11 mouse cellular contexts compared by ENCODE assay signal in the genomic region with DNA sequence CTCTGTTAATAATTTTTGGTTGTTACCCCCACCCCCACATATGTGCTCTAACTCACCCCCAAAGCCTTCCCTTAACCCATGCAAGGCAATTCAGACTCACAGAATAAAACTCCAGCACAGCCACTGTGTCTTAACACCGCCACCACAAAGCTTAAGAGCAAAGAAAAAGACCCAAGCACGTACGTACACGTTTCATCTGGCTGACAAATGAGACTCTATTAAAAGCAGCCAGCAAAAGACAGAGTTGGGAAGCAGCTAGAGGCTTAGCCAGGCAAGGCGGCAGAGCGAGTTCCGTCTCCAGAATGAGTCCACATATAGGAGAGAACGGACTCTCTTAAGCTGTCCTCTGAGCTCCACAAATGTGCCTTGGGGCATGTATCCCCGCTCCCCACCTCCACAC. TPM values are rescaled to one million over a fixed set of nuclear protein-coding genes. Genes with fewer than 3 reads are reported as not detected.
A peak's percentile ranks its signal among the peaks of the same experiment; 100 is the strongest.
DNase-seq lines count a peak whose midpoint lies in the region; ATAC-seq and TF ChIP-seq lines count a peak whose summit lies in the region.
"Had no signal": no experiment of that assay in that cellular context is flagged by ENCODE, and none has a peak within 500 bp of the region (broad histone marks: within the 10 kb centered on the region; RNA-seq: fewer than 3 reads in every experiment).

No protein-coding gene starts in this region.

- TF ChIP-seq POLR2A in bone marrow, adult 2 months (IDR thresholded peaks at IDR 0.05; ENCODE audit: borderline replicate concordance, control insufficient read depth, low read depth, low read length): no peak

- H3K4me1 ChIP-seq in kidney, embryonic 16.5 days (ENCODE audit: insufficient read depth, low read length): peaks cover 50% of the 10 kb centered on the region
- peaks cover 15% of the 10 kb centered on the region for H3K4me1 ChIP-seq in bone marrow, adult 2 months (ENCODE audit: control insufficient read depth, insufficient read depth, low read length)
- H3K4me1 ChIP-seq in liver, postnatal 0 days (ENCODE audit: insufficient read depth): peaks cover 37% of the 10 kb centered on the region

- H3K9me3 ChIP-seq in kidney, embryonic 16.5 days (ENCODE audit: low read length): no peaks in the 10 kb centered on the region
- no peaks in the 10 kb centered on the region for H3K9me3 ChIP-seq in liver, postnatal 0 days (ENCODE audit: low read length)
- H3K9me3 ChIP-seq: embryonic facial prominence, embryonic 12.5 days; lung, embryonic 15.5 days had no signal

- ATAC-seq in frontal cortex, adult (ENCODE audit: low TSS enrichment): peak; percentile 51
- ATAC-seq in kidney, embryonic 16.5 days (ENCODE audit: low FRiP score, low TSS enrichment): no peak
- no peak for ATAC-seq in liver, postnatal 0 days

- TF ChIP-seq EP300 in liver, postnatal 0 days (IDR thresholded peaks at IDR 0.05; ENCODE audit: low read depth): no peak

- no peak for TF ChIP-seq CTCF in bone marrow, adult 2 months (IDR thresholded peaks at IDR 0.05; ENCODE audit: control insufficient read depth, insufficient read depth, low read length)
- no peak for TF ChIP-seq CTCF in liver, postnatal 0 days (IDR thresholded peaks at IDR 0.05; ENCODE audit: low read depth)

- H3K36me3 ChIP-seq in kidney, embryonic 16.5 days (ENCODE audit: insufficient read depth, low read length): no peaks in the 10 kb centered on the region
- H3K36me3 ChIP-seq in liver, postnatal 0 days (replicated peaks; ENCODE audit: insufficient read depth, low read length): no peaks in the 10 kb centered on the region
- H3K36me3 ChIP-seq: embryonic facial prominence, embryonic 12.5 days; lung, embryonic 15.5 days had no signal

- WGBS in kidney, embryonic 16.5 days: 76% methylated on average over 9 of the region's 9 CpGs
- 83% methylated on average over 9 of the region's 9 CpGs for WGBS in bone marrow, adult 2 months
- WGBS in liver, postnatal 0 days (ENCODE audit: insufficient replicate concordance): 80% methylated on average over 9 of the region's 9 CpGs

- peak overlapping the region; percentile 8; the same call in 1 of the 2 replicates for H3K27ac ChIP-seq in kidney, embryonic 16.5 days (ENCODE audit: low read length)
- peak overlapping the region; percentile 50 for H3K27ac ChIP-seq in bone marrow, adult 2 months (ENCODE audit: control insufficient read depth, insufficient read depth, low read depth, low read length, poor library complexity)
- peak overlapping the region; percentile 81 for H3K27ac ChIP-seq in liver, postnatal 0 days (ENCODE audit: low read depth)
- H3K27ac ChIP-seq: embryonic facial prominence, embryonic 12.5 days; lung, embryonic 15.5 days had no signal

- H3K27me3 ChIP-seq in kidney, embryonic 16.5 days (ENCODE audit: insufficient read depth, low read length): no peaks in the 10 kb centered on the region
- H3K27me3 ChIP-seq in liver, postnatal 0 days (ENCODE audit: insufficient read depth, low read length): no peaks in the 10 kb centered on the region
- H3K27me3 ChIP-seq: embryonic facial prominence, embryonic 12.5 days; lung, embryonic 15.5 days had no signal

- H3K4me2 ChIP-seq in kidney, embryonic 16.5 days (replicated peaks; ENCODE audit: low read depth, low read length): no peak overlapping the region
- H3K4me2 ChIP-seq in liver, postnatal 0 days (ENCODE audit: low read depth, low read length): 0 out of 2 replicates have a peak overlapping the region, but pooled peaks have one; percentile 6
- H3K4me2 ChIP-seq: embryonic facial prominence, embryonic 12.5 days; lung, embryonic 15.5 days had no signal

- no peak overlapping the region for H3K4me3 ChIP-seq in kidney, embryonic 16.5 days (ENCODE audit: low read length)
- no peak overlapping the region for H3K4me3 ChIP-seq in bone marrow, adult 2 months (replicated peaks; ENCODE audit: control insufficient read depth, low read depth, low read length)
- no peak overlapping the region for H3K4me3 ChIP-seq in liver, postnatal 0 days (ENCODE audit: low read depth, low read length)
- H3K4me3 ChIP-seq: embryonic facial prominence, embryonic 12.5 days; lung, embryonic 15.5 days had no signal

- no peak overlapping the region for H3K9ac ChIP-seq in kidney, embryonic 16.5 days (replicated peaks; ENCODE audit: low read length)
- no peak overlapping the region for H3K9ac ChIP-seq in liver, postnatal 0 days (replicated peaks)
- H3K9ac ChIP-seq: embryonic facial prominence, embryonic 12.5 days; lung, embryonic 15.5 days had no signal

- DNase-seq in frontal cortex, postnatal 10 days (ENCODE audit: low spot score in 2 of 2): no peak
- no peak for DNase-seq in kidney, postnatal 14 days
- DNase-seq in liver, postnatal 0 days: no peak
- DNase-seq in lung, adult 18-20 months: no peak
- no peak for DNase-seq in right cerebral cortex, postnatal 4 days
- DNase-seq: kidney, adult 18-20 months had no signal

RNA-seq across cellular contexts. Expression of gene Sema4d, which starts 37.5 kb away (rescaled TPM):
- 28.8 and 29.0 TPM in 2 replicates for polyA plus RNA-seq in kidney, embryonic 16.5 days (2015; fragmentation: Nextera tagmentation; extraction: Ambion mirVana)
- polyA plus RNA-seq in bone marrow, adult 2 months (2011; ENCODE audit: insufficient read depth, insufficient read length, low replicate concordance, missing spikeins): 9.3 and 23.0 TPM in 2 replicates
- 2.9 and 3.9 TPM in 2 replicates for polyA plus RNA-seq in liver, postnatal 0 days (2015; fragmentation: Nextera tagmentation; extraction: Ambion mirVana)

Comparison
In these comparisons a context has a peak if more than half of its experiments do, and no peak if none do; other contexts are left out.
1. H3K27ac ChIP-seq: peak in every context shown above with its lines; median percentile 81 in liver, postnatal 0 days; 50 in bone marrow, adult 2 months; 8 in kidney, embryonic 16.5 days.